Mouse (Mus musculus): Measurements from ENCODE around the gene Lmo4.
A peak's percentile ranks its signal among the peaks of the same experiment; 100 is the strongest.

Gene Lmo4

GRCm38 (mm10) chr3:144204413-144205311 lies at the start of gene Lmo4:
Gene Lmo4, minus strand, starts transcription at chr3:144205220.
- peak; percentile 80 to 87 for DNase-seq

DNA sequence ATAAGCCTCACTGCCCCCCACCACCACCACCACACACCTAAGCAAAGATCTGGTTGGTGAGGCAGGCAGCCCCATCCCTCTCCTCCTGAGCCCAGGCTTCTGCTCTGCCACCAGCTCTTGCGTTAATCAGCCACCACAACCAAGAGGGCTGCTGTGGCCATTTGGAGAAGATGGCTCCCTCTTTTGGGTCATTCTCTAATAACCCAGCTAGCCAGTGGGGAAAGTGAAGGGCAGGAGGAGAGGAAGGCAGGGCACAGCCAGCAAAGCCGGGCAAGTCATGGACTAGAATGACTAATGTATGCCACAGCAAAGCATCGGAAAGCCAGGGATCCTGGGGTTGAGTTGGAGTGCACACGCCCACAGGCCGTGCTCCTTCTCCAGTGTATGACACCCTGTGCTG lies 49.3 kb upstream of the Lmo4 start:
- no peak for DNase-seq

DNA sequence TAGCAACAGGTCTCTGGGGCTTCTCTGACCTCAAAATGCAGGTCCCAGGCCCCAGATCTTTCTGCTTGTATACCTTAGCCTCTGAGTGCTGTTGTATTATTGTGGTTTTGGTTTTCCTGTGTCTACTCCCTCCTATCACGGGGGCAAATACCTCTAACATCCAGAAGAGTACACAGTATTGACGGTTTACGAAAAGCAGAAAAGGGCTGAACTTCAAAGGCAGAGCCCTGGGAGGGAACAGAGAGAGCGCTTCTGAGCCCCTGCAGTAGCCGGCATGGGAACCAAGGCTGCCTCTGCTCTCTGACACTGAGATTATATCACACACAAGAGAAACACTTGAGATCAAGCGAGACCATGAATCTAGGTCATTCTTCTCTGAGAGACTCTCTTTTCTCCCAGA lies 48.0 kb upstream of the Lmo4 start:
- no peak for DNase-seq

DNA sequence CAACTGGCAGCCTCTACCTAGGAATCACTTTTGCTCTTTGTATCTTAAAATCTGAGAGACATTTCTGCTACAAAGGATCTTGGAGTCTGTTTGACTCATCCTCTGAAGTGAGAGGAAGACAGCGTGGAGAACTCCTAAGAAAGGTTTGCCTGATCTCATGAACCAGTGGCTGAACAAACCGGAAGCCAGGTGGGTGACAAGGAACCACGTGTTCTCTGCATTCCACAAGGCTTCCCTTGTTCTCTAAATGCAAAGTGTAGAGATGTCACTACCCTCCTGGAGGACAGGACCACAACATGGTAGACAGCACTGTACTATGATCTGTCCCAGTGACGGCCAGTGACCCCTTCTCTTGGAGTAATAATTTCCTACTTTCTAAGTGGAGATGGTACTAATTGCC lies 47.1 kb upstream of the Lmo4 start:
- DNase-seq: no peak

- peak; percentile 56 to 79 for DNase-seq
These were observed 37.1 kb upstream of the Lmo4 start for GRCm38 (mm10) chr3:144242025-144242673.

DNA sequence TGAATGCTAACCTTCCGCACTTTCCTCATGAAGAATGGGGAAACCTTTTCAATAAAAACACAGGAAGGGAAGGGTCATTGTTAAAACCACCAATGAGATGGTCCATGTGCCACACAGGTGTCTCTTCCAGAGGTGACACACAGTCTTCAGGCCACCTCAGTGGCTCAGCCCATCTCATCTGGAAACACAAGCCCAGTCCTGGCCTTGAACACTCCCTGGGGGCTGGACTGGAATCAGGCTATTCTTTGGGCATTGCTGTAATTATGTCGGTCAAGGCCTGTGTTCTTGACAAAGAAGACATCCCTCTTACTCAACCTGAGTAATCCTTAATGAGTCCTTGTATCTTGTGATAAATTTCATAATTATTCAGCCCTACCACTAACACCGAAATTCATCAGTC lies 36.1 kb upstream of the Lmo4 start:
- no peak for DNase-seq

DNA sequence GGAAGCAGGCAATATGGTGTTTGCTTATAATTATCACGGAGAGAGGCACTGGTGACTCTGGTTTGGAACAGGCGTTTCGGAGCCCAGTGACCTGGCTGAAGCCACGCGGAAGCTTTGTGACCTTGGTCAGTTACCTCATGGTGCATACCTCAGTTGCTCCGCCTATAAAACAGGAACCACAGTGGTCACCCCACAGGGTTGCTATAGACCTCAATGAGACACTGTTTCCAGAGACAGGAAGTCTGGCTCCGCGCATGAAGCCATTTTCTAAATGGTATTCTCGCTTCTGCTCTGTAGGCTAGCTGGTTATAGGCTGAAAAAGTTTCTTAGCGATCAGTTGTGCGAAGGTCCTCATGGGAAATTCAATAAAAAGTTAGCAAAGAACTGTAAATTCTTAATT lies 33.5 kb upstream of the Lmo4 start:
- DNase-seq: no peak

- no peak for DNase-seq
These were observed 27.5 kb upstream of the Lmo4 start for GRCm38 (mm10) chr3:144232347-144233008.

DNA sequence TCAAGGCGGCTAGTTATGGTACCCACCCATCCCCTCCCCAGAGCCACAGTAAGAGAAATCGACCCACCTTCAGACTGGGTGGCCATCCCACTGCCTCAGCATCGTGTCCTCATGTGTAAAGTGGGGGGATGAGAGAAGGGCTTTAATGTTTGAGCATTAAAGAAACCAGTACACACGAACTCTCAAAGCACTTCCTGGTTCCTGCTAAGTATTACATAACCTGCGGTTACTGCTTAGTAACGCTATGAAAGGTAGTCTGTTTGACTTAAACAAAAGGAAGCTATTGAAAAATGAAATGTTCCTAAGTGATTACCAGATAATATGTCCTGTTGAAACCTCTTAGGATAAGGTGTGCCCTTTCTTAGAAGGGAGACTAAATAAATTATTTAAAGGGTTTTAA lies 26.9 kb upstream of the Lmo4 start:
- DNase-seq: no peak

GRCm38 (mm10) chr3:144231419-144231818 lies 26.4 kb upstream of the Lmo4 start:
- no peak for DNase-seq

DNA sequence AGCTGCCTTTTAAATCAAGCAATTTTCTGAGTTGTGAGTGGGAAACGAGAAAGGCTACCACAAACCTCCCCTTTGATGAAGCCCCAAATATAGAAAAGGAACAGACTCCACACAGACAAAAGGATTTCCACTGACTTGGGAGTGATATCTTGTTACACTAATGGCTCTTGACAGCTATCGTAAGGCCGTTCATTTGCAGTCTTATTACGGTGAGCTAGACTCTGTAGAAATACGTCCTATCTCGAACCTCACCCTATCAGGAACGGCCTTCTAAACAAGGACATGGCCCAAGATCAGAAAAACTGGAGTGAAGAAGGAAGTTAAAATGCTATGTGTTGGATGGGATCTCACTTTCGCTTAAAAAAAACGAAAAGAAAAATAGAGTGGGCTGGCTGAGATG lies 25.0 kb upstream of the Lmo4 start:
- no peak for DNase-seq

DNA sequence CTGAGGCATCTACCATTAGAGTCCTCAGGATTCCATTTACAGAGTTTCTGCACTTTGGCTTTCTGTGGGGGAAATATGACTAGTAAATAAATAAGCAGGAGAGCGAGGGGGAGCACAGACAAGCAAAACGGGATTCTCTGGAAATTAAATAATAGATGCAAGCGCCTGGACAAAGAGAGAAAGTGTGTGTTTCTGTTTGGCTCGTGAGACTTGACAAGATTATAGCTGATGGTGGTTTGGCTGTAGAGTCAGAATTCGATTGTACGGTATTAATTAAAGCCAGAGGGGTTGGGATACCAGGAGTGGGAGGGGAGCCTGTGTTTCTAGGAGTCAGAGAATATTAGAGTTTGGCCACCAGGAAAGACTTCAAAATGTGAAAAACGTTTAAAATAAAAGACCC lies 24.3 kb upstream of the Lmo4 start:
- DNase-seq: no peak

GRCm38 (mm10) chr3:144225456-144226240 lies 20.6 kb upstream of the Lmo4 start:
- DNase-seq: no peak

DNA sequence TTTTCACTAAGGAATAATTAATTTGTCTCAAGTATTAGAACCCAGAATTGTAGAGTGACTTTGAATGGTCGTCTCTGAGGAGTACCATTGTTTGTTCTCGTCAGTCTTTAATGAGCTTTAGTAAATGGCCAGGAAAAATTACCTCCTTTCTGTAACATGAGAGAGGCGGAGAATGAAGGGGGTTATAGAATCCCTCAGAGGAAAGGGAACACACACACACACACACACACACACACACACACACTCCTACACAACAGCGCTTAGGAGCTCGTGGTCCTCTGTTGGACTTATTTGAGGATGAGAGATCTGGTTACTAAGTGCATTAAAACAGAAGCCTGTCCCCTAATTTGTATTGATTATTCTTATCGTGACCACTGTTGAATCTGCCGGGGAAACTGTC lies 19.6 kb upstream of the Lmo4 start:
- DNase-seq: no peak

GRCm38 (mm10) chr3:144223377-144224105 lies 18.5 kb upstream of the Lmo4 start:
- no peak for DNase-seq

DNA sequence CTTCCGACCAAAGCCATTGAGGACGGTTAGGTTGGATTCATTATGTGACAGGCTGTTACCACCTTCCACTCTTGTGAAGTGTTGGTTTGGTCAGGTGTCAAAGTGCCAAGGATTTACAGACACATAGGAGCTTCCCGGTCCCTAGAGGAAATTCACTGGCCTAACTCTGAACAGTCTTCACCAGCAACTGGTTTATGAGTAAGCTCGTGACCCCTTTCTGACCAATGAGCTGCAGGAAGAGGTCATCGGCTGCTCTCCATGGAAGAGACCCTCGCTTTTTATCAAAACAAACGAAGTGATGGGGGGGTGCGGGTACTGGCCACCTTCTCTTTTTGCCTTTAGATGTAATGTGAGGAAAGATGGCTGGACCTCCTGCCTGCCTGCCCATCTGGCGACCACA lies 17.4 kb upstream of the Lmo4 start:
- no peak for DNase-seq

DNA sequence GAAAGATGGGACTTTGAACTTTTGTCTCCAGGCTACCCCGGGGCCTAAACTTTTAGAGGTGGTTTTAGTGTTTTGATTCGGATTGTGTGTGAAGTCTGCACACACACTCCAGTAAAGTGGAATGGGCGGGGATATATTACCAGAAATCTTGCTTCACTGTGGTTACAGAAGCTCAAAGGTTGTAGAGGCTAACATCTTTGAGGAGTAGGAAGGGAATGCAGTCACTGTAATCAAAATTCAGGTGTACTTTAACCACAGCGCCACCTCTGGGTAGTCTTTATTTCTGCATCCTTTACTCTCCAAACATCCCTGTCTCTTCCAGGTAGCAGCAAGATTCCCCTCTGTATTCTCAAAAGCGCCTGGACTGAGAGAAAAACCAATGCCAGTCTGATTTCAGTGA lies 2.5 kb upstream of the Lmo4 start:
- peak in 1 of 2 experiments; percentile 61 for DNase-seq

DNA sequence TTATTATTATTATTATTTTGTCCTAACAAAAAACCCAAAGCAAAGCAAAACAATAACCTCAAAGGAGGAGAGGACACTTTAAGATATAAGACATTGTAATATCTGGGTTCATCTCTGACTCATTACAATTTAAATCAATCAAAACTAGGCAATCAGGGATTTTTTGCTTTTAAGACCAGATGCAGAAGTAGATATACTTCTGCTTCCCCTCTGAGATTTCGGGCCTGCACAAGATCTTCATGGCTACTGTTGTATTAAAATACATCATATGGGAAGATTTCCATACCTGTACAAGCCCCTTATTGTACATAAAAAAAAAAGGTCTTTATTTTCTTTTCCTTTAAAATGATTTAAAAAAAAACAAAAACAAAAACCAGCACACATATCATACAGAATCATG lies 1.9 kb upstream of the Lmo4 start:
- DNase-seq: no peak

GRCm38 (mm10) chr3:144206261-144206660 lies 1.2 kb upstream of the Lmo4 start:
- no peak for DNase-seq

GRCm38 (mm10) chr3:144205351-144206153 lies 532 bp upstream of the Lmo4 start:
- peak; percentile 86 to 89 for DNase-seq

GRCm38 (mm10) chr3:144203988-144204412 lies 1.0 kb downstream of the Lmo4 start:
- no peak for DNase-seq
